27 mouse cellular contexts compared by ENCODE assay signal in the genomic region with DNA sequence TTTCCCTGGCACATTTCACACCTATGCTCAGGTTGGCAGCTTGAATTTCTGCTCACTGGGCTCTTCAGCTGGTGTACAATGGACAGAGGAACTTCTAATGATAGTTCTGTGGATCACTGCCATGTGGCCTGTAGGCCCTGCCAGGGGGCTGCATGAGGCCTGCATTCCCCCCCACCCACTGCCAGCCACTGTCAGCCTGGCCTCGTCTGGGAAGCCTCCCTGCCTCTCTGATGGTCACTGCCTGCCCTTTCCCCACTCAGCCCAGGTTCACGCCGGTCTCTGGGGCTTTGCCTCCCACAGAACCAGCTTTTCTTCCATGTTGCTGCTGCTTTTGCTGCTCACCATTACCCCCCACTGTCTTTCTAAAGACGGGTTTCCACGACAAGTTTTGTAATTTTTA. TPM values are rescaled to one million over a fixed set of nuclear protein-coding genes. Genes with fewer than 3 reads are reported as not detected.
"Had no signal": no experiment of that assay in that cellular context is flagged by ENCODE, and none has a peak within 500 bp of the region (broad histone marks: within the 10 kb centered on the region; RNA-seq: fewer than 3 reads in every experiment).

No protein-coding gene starts in this region.

- H3K36me3 ChIP-seq: embryonic facial prominence, embryonic 10.5 days; embryonic facial prominence, embryonic 12.5 days; embryonic facial prominence, embryonic 13.5 days; embryonic facial prominence, embryonic 15.5 days; forebrain, embryonic 12.5 days; forebrain, embryonic 15.5 days had no signal

- H3K27me3 ChIP-seq: embryonic facial prominence, embryonic 12.5 days; embryonic facial prominence, embryonic 13.5 days; embryonic facial prominence, embryonic 15.5 days; forebrain, embryonic 12.5 days; forebrain, embryonic 13.5 days; forebrain, embryonic 15.5 days had no signal

- H3K4me1 ChIP-seq: embryonic facial prominence, embryonic 10.5 days; embryonic facial prominence, embryonic 12.5 days; forebrain, embryonic 12.5 days; forebrain, embryonic 13.5 days; forebrain, embryonic 15.5 days had no signal

- H3K9me3 ChIP-seq: embryonic facial prominence, embryonic 10.5 days; embryonic facial prominence, embryonic 12.5 days; embryonic facial prominence, embryonic 13.5 days; embryonic facial prominence, embryonic 15.5 days; forebrain, embryonic 12.5 days; forebrain, embryonic 13.5 days; forebrain, embryonic 15.5 days had no signal

- H3K27ac ChIP-seq: embryonic facial prominence, embryonic 10.5 days; embryonic facial prominence, embryonic 12.5 days; embryonic facial prominence, embryonic 13.5 days; embryonic facial prominence, embryonic 15.5 days; forebrain, embryonic 12.5 days; forebrain, embryonic 13.5 days; forebrain, embryonic 15.5 days; gastrocnemius, adult 2 months; heart, adult 2 months had no signal

- H3K4me2 ChIP-seq: embryonic facial prominence, embryonic 12.5 days; embryonic facial prominence, embryonic 13.5 days; embryonic facial prominence, embryonic 15.5 days; forebrain, embryonic 12.5 days; forebrain, embryonic 13.5 days; forebrain, embryonic 15.5 days had no signal

- H3K9ac ChIP-seq: embryonic facial prominence, embryonic 12.5 days; embryonic facial prominence, embryonic 13.5 days; embryonic facial prominence, embryonic 15.5 days; forebrain, embryonic 12.5 days; forebrain, embryonic 13.5 days; forebrain, embryonic 15.5 days; forebrain, postnatal 0 days had no signal

- H3K4me3 ChIP-seq: embryonic facial prominence, embryonic 10.5 days; embryonic facial prominence, embryonic 12.5 days; embryonic facial prominence, embryonic 13.5 days; embryonic facial prominence, embryonic 15.5 days; erythroblast, embryonic 14.5 days; forebrain, embryonic 12.5 days; forebrain, embryonic 13.5 days; forebrain, embryonic 15.5 days; gastrocnemius, adult 2 months; heart, adult 2 months had no signal

- ATAC-seq: forebrain, embryonic 13.5 days; forebrain, embryonic 14.5 days; forebrain, embryonic 15.5 days; forebrain, postnatal 0 days had no signal

- DNase-seq: cerebellum, adult 18-20 months; cerebellum, adult 2 months; cerebellum, adult 8-10 months; cerebellum, adult 9-10 months; cerebellum, postnatal 14 days; cerebellum, postnatal 25 days; cerebellum, postnatal 36 days; embryo, embryonic 11 days; forebrain, postnatal 0 days; gastrocnemius, adult 2 months; gastrocnemius, postnatal 10 days; gastrocnemius, postnatal 14 days; gastrocnemius, postnatal 25 days; gastrocnemius, postnatal 36 days; heart, adult 18-20 months; heart, adult 2 months had no signal

RNA-seq across cellular contexts. Expression of a gene that starts 43.6 kb away (rescaled TPM):
- total RNA-seq: common myeloid progenitor, adult 5-6 weeks; granulocyte monocyte progenitor cell, adult 5-6 weeks had no signal
- polyA plus RNA-seq: erythroblast, embryonic 14.5 days had no signal
